Comparison of ENCODE assay signal across 12 mouse cellular contexts in genomic region chr10:62603233-62604030, GRCm38 (mm10). TPM values are rescaled to one million over a fixed set of nuclear protein-coding genes. Genes with fewer than 3 reads are reported as not detected.
A peak's percentile ranks its signal among the peaks of the same experiment; 100 is the strongest.
DNase-seq lines count a peak whose midpoint lies in the region; ATAC-seq and TF ChIP-seq lines count a peak whose summit lies in the region.
"Had no signal": no experiment of that assay in that cellular context is flagged by ENCODE, and none has a peak within 500 bp of the region (broad histone marks: within the 10 kb centered on the region; RNA-seq: fewer than 3 reads in every experiment).

No protein-coding gene starts in this region.

- peak; percentile 36 for DNase-seq in CD4-positive, CD25-positive, alpha-beta regulatory T cell, adult 2 months (ENCODE audit: low read depth, low spot score)
- peak; percentile 46 for DNase-seq in naive thymus-derived CD4-positive, alpha-beta T cell, adult 2 months (ENCODE audit: low read depth)
- no peak for DNase-seq in cerebellum, adult 9-11 months
- DNase-seq: cerebellum, postnatal 36 days; gastrocnemius, postnatal 10 days; kidney, postnatal 4 days; lung, postnatal 14 days had no signal

- WGBS in intestine, postnatal 0 days: 74% methylated on average over 12 of the region's 12 CpGs
- WGBS in kidney, embryonic 15.5 days: 88% methylated on average over 12 of the region's 12 CpGs

- TF ChIP-seq CTCF in intestine, postnatal 0 days (IDR thresholded peaks at IDR 0.05; ENCODE audit: low read depth): no peak

- 0 out of 2 replicates have a peak overlapping the region, but pooled peaks have one; percentile 62 for H3K9ac ChIP-seq in intestine, postnatal 0 days (ENCODE audit: low read depth, low read length)
- no peak overlapping the region for H3K9ac ChIP-seq in kidney, embryonic 15.5 days

- H3K4me1 ChIP-seq in megakaryocyte, embryonic 14.5 days: peaks cover 51% of the 10 kb centered on the region
- H3K4me1 ChIP-seq in intestine, postnatal 0 days (replicated peaks; ENCODE audit: control insufficient read depth, insufficient read depth, low read length): no peaks in the 10 kb centered on the region
- peaks cover 17% of the 10 kb centered on the region for H3K4me1 ChIP-seq in kidney, embryonic 15.5 days

- peak overlapping the region; percentile 85 for H3K4me3 ChIP-seq in megakaryocyte, embryonic 14.5 days (replicated peaks)
- no peak overlapping the region for H3K4me3 ChIP-seq in intestine, postnatal 0 days (ENCODE audit: low read depth, low read length)
- H3K4me3 ChIP-seq in kidney, embryonic 15.5 days (replicated peaks): no peak overlapping the region

- no peaks in the 10 kb centered on the region for H3K9me3 ChIP-seq in megakaryocyte, embryonic 14.5 days
- H3K9me3 ChIP-seq in intestine, postnatal 0 days (ENCODE audit: control insufficient read depth): no peaks in the 10 kb centered on the region
- no peaks in the 10 kb centered on the region for H3K9me3 ChIP-seq in kidney, embryonic 15.5 days (replicated peaks)

- no peak overlapping the region for H3K27ac ChIP-seq in intestine, postnatal 0 days (ENCODE audit: low read depth, low read length)
- no peak overlapping the region for H3K27ac ChIP-seq in kidney, embryonic 15.5 days

- no peaks in the 10 kb centered on the region for H3K27me3 ChIP-seq in megakaryocyte, embryonic 14.5 days (replicated peaks)
- H3K27me3 ChIP-seq in intestine, postnatal 0 days (replicated peaks; ENCODE audit: control insufficient read depth, insufficient read depth, low read length): no peaks in the 10 kb centered on the region
- no peaks in the 10 kb centered on the region for H3K27me3 ChIP-seq in kidney, embryonic 15.5 days

- H3K4me2 ChIP-seq in intestine, postnatal 0 days (replicated peaks; ENCODE audit: low read depth): peak overlapping the region; percentile 92; the same call in 1 of the 2 replicates
- no peak overlapping the region; the same call in 1 of the 2 replicates for H3K4me2 ChIP-seq in kidney, embryonic 15.5 days

- H3K36me3 ChIP-seq in megakaryocyte, embryonic 14.5 days (replicated peaks; ENCODE audit: low read length): peaks cover 7% of the 10 kb centered on the region
- H3K36me3 ChIP-seq in intestine, postnatal 0 days (ENCODE audit: control insufficient read depth, insufficient read depth): peaks cover 5% of the 10 kb centered on the region
- H3K36me3 ChIP-seq in kidney, embryonic 15.5 days: peaks cover 3% of the 10 kb centered on the region

- no peak for ATAC-seq in CD4-positive, CD25-positive, alpha-beta regulatory T cell, adult 4 months
- ATAC-seq in megakaryocyte, adult 5-6 weeks (ENCODE audit: poor library complexity, severe bottlenecking): no peak
- ATAC-seq in intestine, postnatal 0 days: no peak
- no peak for ATAC-seq in kidney, embryonic 15.5 days (replicated peaks; ENCODE audit: low FRiP score)

RNA-seq across cellular contexts. Expression of gene Ddx21, which starts 1.4 kb away (rescaled TPM):
- 10 to 100 TPM; 56.3 to 58.8 TPM for polyA plus RNA-seq in CD4-positive, CD25-positive, alpha-beta regulatory T cell, adult 4 months (2017; shearing (Covaris generic))
- polyA plus RNA-seq in megakaryocyte, embryonic 14.5 days (2012; ENCODE audit: insufficient read depth, low replicate concordance): 5.4 and 39.8 TPM in 2 replicates
- total RNA-seq in megakaryocyte, adult 5-6 weeks (2015): 36.2 and 38.4 TPM in 2 replicates
- total RNA-seq in megakaryocyte, adult 5-6 weeks (2017): 59.8 and 61.7 TPM in 2 replicates
- 9.6 and 11.1 TPM in 2 replicates for polyA plus RNA-seq in intestine, postnatal 0 days (2015; fragmentation: Nextera tagmentation; extraction: Ambion mirVana)
- polyA plus RNA-seq in kidney, embryonic 15.5 days (2015; fragmentation: Nextera tagmentation; extraction: Ambion mirVana): 24.2 and 24.6 TPM in 2 replicates

RNA-seq across cellular contexts. Expression of gene Kif1bp, which starts 25.2 kb away (rescaled TPM):
- 1 to 10 TPM; 2.7 to 5.4 TPM for polyA plus RNA-seq in CD4-positive, CD25-positive, alpha-beta regulatory T cell, adult 4 months (2017; shearing (Covaris generic))
- 2.5 and 5.1 TPM in 2 replicates for polyA plus RNA-seq in megakaryocyte, embryonic 14.5 days (2012; ENCODE audit: insufficient read depth, low replicate concordance)
- total RNA-seq in megakaryocyte, adult 5-6 weeks (2015): 23.3 and 23.6 TPM in 2 replicates
- 18.1 and 19.9 TPM in 2 replicates for total RNA-seq in megakaryocyte, adult 5-6 weeks (2017)
- polyA plus RNA-seq in intestine, postnatal 0 days (2015; fragmentation: Nextera tagmentation; extraction: Ambion mirVana): 21.7 and 23.2 TPM in 2 replicates
- 34.0 and 35.2 TPM in 2 replicates for polyA plus RNA-seq in kidney, embryonic 15.5 days (2015; fragmentation: Nextera tagmentation; extraction: Ambion mirVana)

RNA-seq across cellular contexts. Expression of gene Ddx50, which starts 47.6 kb away (rescaled TPM):
- polyA plus RNA-seq in CD4-positive, CD25-positive, alpha-beta regulatory T cell, adult 4 months (2017; shearing (Covaris generic)): 100 to 1,000 TPM in 1 of 2 experiments, 10 to 100 TPM in 1; 96.5 to 101 TPM
- polyA plus RNA-seq in megakaryocyte, embryonic 14.5 days (2012; ENCODE audit: insufficient read depth, low replicate concordance): 6.6 and 107 TPM in 2 replicates
- total RNA-seq in megakaryocyte, adult 5-6 weeks (2015): 62.9 and 70.3 TPM in 2 replicates
- total RNA-seq in megakaryocyte, adult 5-6 weeks (2017): 54.4 and 58.3 TPM in 2 replicates
- 69.6 and 74.4 TPM in 2 replicates for polyA plus RNA-seq in intestine, postnatal 0 days (2015; fragmentation: Nextera tagmentation; extraction: Ambion mirVana)
- 122 and 126 TPM in 2 replicates for polyA plus RNA-seq in kidney, embryonic 15.5 days (2015; fragmentation: Nextera tagmentation; extraction: Ambion mirVana)
